In genomic region chr10:111119756-111120155, GRCm38 (mm10) we compare ENCODE assay signal across 17 mouse cellular contexts. TPM values are rescaled to one million over a fixed set of nuclear protein-coding genes. Genes with fewer than 3 reads are reported as not detected.
DNase-seq lines count a peak whose midpoint lies in the region; ATAC-seq and TF ChIP-seq lines count a peak whose summit lies in the region.
"Had no signal": no experiment of that assay in that cellular context is flagged by ENCODE, and none has a peak within 500 bp of the region (broad histone marks: within the 10 kb centered on the region; RNA-seq: fewer than 3 reads in every experiment).

No protein-coding gene starts in this region.

- no peak overlapping the region for H3K9ac ChIP-seq in limb, embryonic 12.5 days (replicated peaks)
- H3K9ac ChIP-seq in MEL (ENCODE audit: control insufficient read depth, low read depth, low read length, poor library complexity, severe bottlenecking) = peak overlapping the region; percentile 71
- H3K9ac ChIP-seq in liver, postnatal 0 days (replicated peaks) = no peak overlapping the region
- no peak overlapping the region for H3K9ac ChIP-seq in forebrain, postnatal 0 days
- H3K9ac ChIP-seq: embryonic facial prominence, embryonic 13.5 days; forebrain, embryonic 15.5 days; neural tube, embryonic 15.5 days had no signal

- no peak overlapping the region for H3K4me2 ChIP-seq in limb, embryonic 12.5 days
- H3K4me2 ChIP-seq in liver, postnatal 0 days (ENCODE audit: low read depth, low read length) = no peak overlapping the region
- H3K4me2 ChIP-seq in forebrain, postnatal 0 days (ENCODE audit: low read depth) = no peak overlapping the region
- H3K4me2 ChIP-seq: embryonic facial prominence, embryonic 13.5 days; forebrain, embryonic 15.5 days; heart, embryonic 11.5 days; neural tube, embryonic 15.5 days had no signal

- H3K27ac ChIP-seq in limb, embryonic 12.5 days = 0 out of 2 replicates have a peak overlapping the region, but pooled peaks have one; percentile 1
- no peak overlapping the region for H3K27ac ChIP-seq in limb, embryonic 10.5 days
- peak overlapping the region; percentile 100 for H3K27ac ChIP-seq in MEL (ENCODE audit: control insufficient read depth, low read depth, low read length)
- H3K27ac ChIP-seq in bone marrow macrophage, adult 2 months (ENCODE audit: insufficient read depth, low read depth, low read length) = peak overlapping the region; percentile 100
- peak overlapping the region; percentile 46 for H3K27ac ChIP-seq in liver, postnatal 0 days (ENCODE audit: low read depth)
- no peak overlapping the region for H3K27ac ChIP-seq in forebrain, postnatal 0 days (ENCODE audit: low read depth, low read length)
- H3K27ac ChIP-seq: embryonic facial prominence, embryonic 13.5 days; forebrain, embryonic 15.5 days; neural tube, embryonic 15.5 days; stomach, postnatal 0 days had no signal

- TF ChIP-seq EP300 in MEL (IDR thresholded peaks at IDR 0.05; ENCODE audit: low read depth in 1 of 2, low read length in 2 of 2) = no peak; a peak in 1 of 4 replicates
- TF ChIP-seq EP300 in liver, postnatal 0 days (IDR thresholded peaks at IDR 0.05; ENCODE audit: low read depth) = no peak

- H3K4me1 ChIP-seq in limb, embryonic 12.5 days (replicated peaks) = no peaks in the 10 kb centered on the region
- peaks cover 6% of the 10 kb centered on the region for H3K4me1 ChIP-seq in limb, embryonic 10.5 days
- H3K4me1 ChIP-seq in MEL (ENCODE audit: control insufficient read depth in 1 of 2, insufficient read depth in 2 of 2, low read length in 2 of 2) = peaks cover 28 to 51% of the 10 kb centered on the region in 2 experiments
- H3K4me1 ChIP-seq in bone marrow macrophage, adult 2 months (ENCODE audit: control insufficient read depth, insufficient read depth, low read length) = peaks cover 69% of the 10 kb centered on the region
- H3K4me1 ChIP-seq in liver, postnatal 0 days (ENCODE audit: insufficient read depth) = peaks cover 2% of the 10 kb centered on the region; the same call in 1 of the 2 replicates
- H3K4me1 ChIP-seq in forebrain, postnatal 0 days (ENCODE audit: insufficient read depth) = no peaks in the 10 kb centered on the region
- H3K4me1 ChIP-seq: embryonic facial prominence, embryonic 13.5 days; forebrain, embryonic 15.5 days; neural tube, embryonic 15.5 days had no signal

- no peak for TF ChIP-seq POLR2A in MEL (IDR thresholded peaks at IDR 0.05; ENCODE audit: control insufficient read depth in 1 of 2, insufficient read depth in 1 of 2, low read depth in 1 of 2, low read length in 2 of 2, poor library complexity in 1 of 2)
- no peak for TF ChIP-seq POLR2A in bone marrow macrophage, adult 2 months (IDR thresholded peaks at IDR 0.05; ENCODE audit: borderline replicate concordance, low read depth, low read length)

- no peak for TF ChIP-seq CTCF in MEL (IDR thresholded peaks at IDR 0.05 in 2 of 3, conservative IDR thresholded peaks at IDR 0.05 in 1 of 3; ENCODE audit: control insufficient read depth in 1 of 3, insufficient read depth in 1 of 3, low read depth in 2 of 3, low read length in 3 of 3, poor library complexity in 1 of 3, severe bottlenecking in 1 of 3)
- no peak for TF ChIP-seq CTCF in bone marrow macrophage, adult 2 months (IDR thresholded peaks at IDR 0.05; ENCODE audit: low read depth, low read length)
- no peak for TF ChIP-seq CTCF in liver, postnatal 0 days (IDR thresholded peaks at IDR 0.05; ENCODE audit: low read depth)
- no peak for TF ChIP-seq CTCF in forebrain, postnatal 0 days (IDR thresholded peaks at IDR 0.05; ENCODE audit: low read depth)

- TF ChIP-seq RAD21 in MEL (IDR thresholded peaks at IDR 0.05; ENCODE audit: low read depth, low read length) = no peak

- ATAC-seq in limb, embryonic 12.5 days (ENCODE audit: insufficient number of reproducible peaks, insufficient read depth, low FRiP score, low TSS enrichment, low read depth) = no peak
- ATAC-seq in liver, postnatal 0 days = no peak
- ATAC-seq in forebrain, postnatal 0 days = no peak
- ATAC-seq: forebrain, embryonic 15.5 days; midbrain, embryonic 16.5 days had no signal

- DNase-seq in limb, embryonic 10.5 days (ENCODE audit: low spot score) = no peak
- no peak for DNase-seq in MEL (ENCODE audit: low read depth, low spot score)
- no peak for DNase-seq in liver, postnatal 0 days
- no peak for DNase-seq in forebrain, postnatal 0 days
- no peak for DNase-seq in layer of hippocampus, adult 9-10 months (ENCODE audit: low spot score)
- DNase-seq: adrenal gland, adult 2 months; cerebellum, adult 11-12 months; cerebellum, postnatal 14 days; heart, postnatal 10 days had no signal

- H3K36me3 ChIP-seq in limb, embryonic 12.5 days = no peaks in the 10 kb centered on the region
- no peaks in the 10 kb centered on the region for H3K36me3 ChIP-seq in limb, embryonic 10.5 days
- peaks cover 0 to 48% of the 10 kb centered on the region in 2 experiments; a peak in 2 of 4 replicates for H3K36me3 ChIP-seq in MEL (ENCODE audit: control insufficient read depth in 1 of 2, insufficient read depth in 2 of 2, low read length in 2 of 2)
- no peaks in the 10 kb centered on the region for H3K36me3 ChIP-seq in liver, postnatal 0 days (replicated peaks; ENCODE audit: insufficient read depth, low read length)
- H3K36me3 ChIP-seq in forebrain, postnatal 0 days (ENCODE audit: insufficient read depth) = no peaks in the 10 kb centered on the region
- H3K36me3 ChIP-seq: embryonic facial prominence, embryonic 13.5 days; forebrain, embryonic 15.5 days; neural tube, embryonic 15.5 days had no signal

- no peaks in the 10 kb centered on the region for H3K27me3 ChIP-seq in limb, embryonic 12.5 days
- H3K27me3 ChIP-seq in limb, embryonic 10.5 days (ENCODE audit: low read depth, poor library complexity, severe bottlenecking) = no peaks in the 10 kb centered on the region
- H3K27me3 ChIP-seq in MEL (ENCODE audit: control insufficient read depth in 1 of 2, insufficient read depth in 2 of 2, low read length in 2 of 2) = no peaks in the 10 kb centered on the region
- H3K27me3 ChIP-seq in liver, postnatal 0 days (ENCODE audit: insufficient read depth, low read length) = no peaks in the 10 kb centered on the region
- H3K27me3 ChIP-seq in forebrain, postnatal 0 days (ENCODE audit: insufficient read depth, low read length) = no peaks in the 10 kb centered on the region
- H3K27me3 ChIP-seq: embryonic facial prominence, embryonic 13.5 days; forebrain, embryonic 15.5 days; neural tube, embryonic 15.5 days had no signal

- H3K4me3 ChIP-seq in limb, embryonic 12.5 days (replicated peaks) = no peak overlapping the region
- H3K4me3 ChIP-seq in limb, embryonic 10.5 days = no peak overlapping the region
- peak overlapping the region; percentile 5 to 22 for H3K4me3 ChIP-seq in MEL (ENCODE audit: control insufficient read depth in 1 of 2, insufficient read depth in 1 of 2, low read depth in 2 of 2, low read length in 2 of 2)
- H3K4me3 ChIP-seq in bone marrow macrophage, adult 2 months (ENCODE audit: insufficient read depth, low read length) = peak overlapping the region; percentile 14; the same call in 1 of the 2 replicates
- no peak overlapping the region for H3K4me3 ChIP-seq in liver, postnatal 0 days (ENCODE audit: low read depth, low read length)
- H3K4me3 ChIP-seq in forebrain, postnatal 0 days (ENCODE audit: low read depth, low read length) = no peak overlapping the region
- H3K4me3 ChIP-seq: embryonic facial prominence, embryonic 13.5 days; forebrain, embryonic 15.5 days; neural tube, embryonic 15.5 days had no signal

- peaks cover 1% of the 10 kb centered on the region; the same call in 1 of the 2 replicates for H3K79me2 ChIP-seq in MEL (ENCODE audit: control insufficient read depth, insufficient read depth, low read length, poor library complexity)

- H3K9me3 ChIP-seq in limb, embryonic 12.5 days = no peaks in the 10 kb centered on the region
- no peaks in the 10 kb centered on the region for H3K9me3 ChIP-seq in limb, embryonic 10.5 days (replicated peaks)
- no peaks in the 10 kb centered on the region for H3K9me3 ChIP-seq in MEL (replicated peaks; ENCODE audit: insufficient read depth, low read length)
- H3K9me3 ChIP-seq in liver, postnatal 0 days (ENCODE audit: low read length) = no peaks in the 10 kb centered on the region
- H3K9me3 ChIP-seq in forebrain, postnatal 0 days (ENCODE audit: low read length) = no peaks in the 10 kb centered on the region
- H3K9me3 ChIP-seq: embryonic facial prominence, embryonic 13.5 days; forebrain, embryonic 15.5 days; neural tube, embryonic 15.5 days had no signal

TF ChIP-seq in MEL, 35 proteins besides CTCF, POLR2A, EP300 and RAD21:
- TF ChIP-seq JUND (IDR thresholded peaks at IDR 0.05; ENCODE audit: low read depth, low read length) (0 out of 2 replicates have a peak, but pooled peaks have one; percentile 12), MYC (IDR thresholded peaks at IDR 0.05; ENCODE audit: low read depth, low read length) (0 out of 2 replicates have a peak, but pooled peaks have one; percentile 14), CHD2 (IDR thresholded peaks at IDR 0.05; ENCODE audit: low read length) (no peak)

RNA-seq across cellular contexts. Expression of gene Osbpl8, which starts 44.8 kb away (rescaled TPM):
- polyA plus RNA-seq in limb, embryonic 12.5 days (2016; fragmentation: Nextera tagmentation; extraction: Ambion mirVana) = 13.5 and 14.2 TPM in 2 replicates
- 6.9 and 8.9 TPM in 2 replicates for polyA plus RNA-seq in limb, embryonic 10.5 days (2016; fragmentation: Nextera tagmentation; extraction: Ambion mirVana)
- total RNA-seq in MEL (2012; rRNA removed) = 44.8 and 65.7 TPM in 2 replicates
- 10 to 100 TPM; 26.2 to 33.4 TPM for polyA plus RNA-seq in MEL (2012; ENCODE audit: insufficient read depth in 1 of 2, insufficient read length in 2 of 2, low read depth in 1 of 2, low replicate concordance in 2 of 2, missing spikeins in 1 of 2)
- 155 and 166 TPM in 2 replicates for polyA plus RNA-seq in bone marrow macrophage, adult 2 months (2012; ENCODE audit: insufficient read depth, insufficient read length, missing spikeins)
- polyA plus RNA-seq in liver, postnatal 0 days (2015; fragmentation: Nextera tagmentation; extraction: Ambion mirVana) = 5.4 and 5.6 TPM in 2 replicates
- total RNA-seq in forebrain, postnatal 0 days (2014; rRNA removed) = 81.1 and 89.5 TPM in 2 replicates
- 11.7 and 16.6 TPM in 2 replicates for polyA plus RNA-seq in forebrain, postnatal 0 days (2015; fragmentation: Nextera tagmentation; extraction: Ambion mirVana)

Comparison
In these comparisons a context has a peak if more than half of its experiments do, and no peak if none do; other contexts are left out.
1. H3K27ac ChIP-seq: peak in limb, embryonic 12.5 days (single experiment), MEL (single experiment), bone marrow macrophage, adult 2 months (single experiment) and liver, postnatal 0 days (single experiment); none in limb, embryonic 10.5 days (single experiment) and forebrain, postnatal 0 days (single experiment).
2. H3K4me3 ChIP-seq: peak in MEL (2 of 2) and bone marrow macrophage, adult 2 months (single experiment); none in limb, embryonic 12.5 days (single experiment), limb, embryonic 10.5 days (single experiment), liver, postnatal 0 days (single experiment) and forebrain, postnatal 0 days (single experiment).